Mouse (Mus musculus) stomach, embryonic 16.5 days (tissue): ENCODE measurements around the gene Zfp853. TPM values are rescaled to one million over a fixed set of nuclear protein-coding genes. Genes with fewer than 3 reads are reported as not detected.

Experiments
- ATAC-seq: fragments of 200-750 bp; cut with Nextera tagmentation; 2 replicates; pipeline ENCODE4 v1.8.0; 2017; ENCODE audit warnings: moderate number of reproducible peaks, moderate TSS enrichment; ENCODE audit not compliant: insufficient read depth, low FRiP score
- H3K27ac ChIP-seq: fragments of 300-500 bp; sonication (generic); 2 replicates; pipeline ENCODE4 v1.5.1; 2014; ENCODE audit warnings: low read length
- H3K27me3 ChIP-seq: fragments of 300-500 bp; sonication (generic); 2 replicates; pipeline ENCODE4 v1.6.1; 2014; ENCODE audit warnings: low read length, control low read depth, mixed read lengths; ENCODE audit not compliant: control insufficient read depth, insufficient read depth
- H3K36me3 ChIP-seq: fragments of 300-500 bp; sonication (generic); 2 replicates; pipeline ENCODE4 v1.6.1; 2014; ENCODE audit warnings: low read length; ENCODE audit not compliant: control insufficient read depth, insufficient read depth
- H3K4me1 ChIP-seq: fragments of 300-500 bp; sonication (generic); 2 replicates; pipeline ENCODE4 v1.6.1; 2014; ENCODE audit warnings: low read length, control low read depth, mixed read lengths; ENCODE audit not compliant: control insufficient read depth, insufficient read depth
- H3K4me2 ChIP-seq: fragments of 300-500 bp; sonication (generic); 2 replicates; pipeline ENCODE4 v1.6.1; 2014; ENCODE audit warnings: low read depth, low read length, mixed read lengths
- H3K4me3 ChIP-seq: fragments of 300-500 bp; sonication (generic); replicated peaks from 2 replicates; pipeline ENCODE4 v1.5.1; 2014; ENCODE audit warnings: mild to moderate bottlenecking, low read length
- H3K9ac ChIP-seq: fragments of 300-500 bp; sonication (generic); 2 replicates; pipeline ENCODE4 v1.6.1; 2014; ENCODE audit warnings: low read length
- H3K9me3 ChIP-seq: fragments of 300-500 bp; sonication (generic); replicated peaks from 2 replicates; pipeline ENCODE4 v1.6.1; 2016; ENCODE audit warnings: low read length, control low read depth; ENCODE audit not compliant: control insufficient read depth
- WGBS: fragments of 180-500 bp; shearing (Covaris S2); extraction: QIAGEN DNeasy Blood & Tissue Kit; methylation state at CpG from one replicate; pipeline ENCODE4 v1.1.7; 2014; 5-methylcytosine and 5-hydroxymethylcytosine counted together
- polyA plus RNA-seq: library from polyadenylated mRNA; unstranded; fragments of >200 nt; fragmentation: Nextera tagmentation; extraction: Ambion mirVana; gene quantifications from 2 replicates; pipeline ENCODE4 v1.2.1, GENCODE M21; 2015

The Zfp853 gene
- polyA plus RNA-seq, 1 experiment from 2014 or later, result 0.10 TPM

- H3K27me3 ChIP-seq, result no peaks in the 10 kb centered on the region
- peaks cover 4% of the 10 kb centered on the region; the same call in 1 of the 2 replicates for H3K36me3 ChIP-seq
- no peak overlapping the region for H3K4me2 ChIP-seq
- no peak overlapping the region for H3K4me3 ChIP-seq
- 87% methylated on average over 5 of the region's 5 CpGs for WGBS
- H3K9ac ChIP-seq, result no peak overlapping the region
- H3K27ac ChIP-seq, result no peak overlapping the region
- ATAC-seq, result no peak
- H3K4me1 ChIP-seq, result peaks cover 16% of the 10 kb centered on the region
- H3K9me3 ChIP-seq, result no peaks in the 10 kb centered on the region
Measured at GRCm38 (mm10) chr5:143316605-143317287, 23.3 kb upstream of the Zfp853 start.

GRCm38 (mm10) chr5:143315514-143315888 lies 22.1 kb upstream of the Zfp853 start:
- no peak overlapping the region for H3K27ac ChIP-seq

GRCm38 (mm10) chr5:143314730-143315513 lies 21.5 kb upstream of the Zfp853 start, which contains the start of gene E130309D02Rik:
Gene E130309D02Rik, minus strand, starts transcription at chr5:143315360.
- Histone ChIP-seq H3K4me2 (peak within 1 kb of the TSS; percentile 85), H3K27ac (peak within 1 kb of the TSS; percentile 87), H3K4me3 (peak within 1 kb of the TSS; percentile 77), H3K27me3 (no peaks in the 10 kb centered on the region), H3K36me3 (peaks cover 14% of the 10 kb centered on the region; the same call in 1 of the 2 replicates), H3K4me1 (peaks cover 16% of the 10 kb centered on the region), H3K9ac (peak within 1 kb of the TSS; percentile 97), H3K9me3 (no peaks in the 10 kb centered on the region)
- ATAC-seq, result peak; percentile 89
- under 1% methylated on average over 90 of the region's 101 CpGs for WGBS

More at GRCm38 (mm10) chr5:143315514-143315888, 22.1 kb upstream of the Zfp853 start:
- 0 out of 2 replicates have a peak, but pooled peaks have one; percentile 4 for ATAC-seq
- peak overlapping the region; percentile 57 for H3K4me2 ChIP-seq
- peaks cover 16% of the 10 kb centered on the region for H3K4me1 ChIP-seq
- H3K27me3 ChIP-seq, result no peaks in the 10 kb centered on the region
- H3K9ac ChIP-seq, result peak overlapping the region; percentile 97
- H3K9me3 ChIP-seq, result no peaks in the 10 kb centered on the region
- peaks cover 12% of the 10 kb centered on the region; the same call in 1 of the 2 replicates for H3K36me3 ChIP-seq
- WGBS, result 12% methylated on average over 8 of the region's 8 CpGs
- peak overlapping the region; percentile 77 for H3K4me3 ChIP-seq

GRCm38 (mm10) chr5:143314183-143314729 lies 20.8 kb upstream of the Zfp853 start:
- Histone ChIP-seq H3K27me3 (no peaks in the 10 kb centered on the region), H3K27ac (peak overlapping the region; percentile 87), H3K4me2 (peak overlapping the region; percentile 85), H3K36me3 (peaks cover 20% of the 10 kb centered on the region), H3K4me3 (peak overlapping the region; percentile 77), H3K9me3 (no peaks in the 10 kb centered on the region), H3K4me1 (peaks cover 16% of the 10 kb centered on the region), H3K9ac (peak overlapping the region; percentile 97)
- 4% methylated on average over 16 of the region's 16 CpGs for WGBS
- no peak for ATAC-seq

- ATAC-seq, result no peak
- no peak overlapping the region for H3K4me3 ChIP-seq
- no peaks in the 10 kb centered on the region for H3K9me3 ChIP-seq
- H3K36me3 ChIP-seq, result peaks cover 32% of the 10 kb centered on the region
- 57% methylated on average over 8 of the region's 8 CpGs for WGBS
- peaks cover 16% of the 10 kb centered on the region for H3K4me1 ChIP-seq
- H3K9ac ChIP-seq, result no peak overlapping the region
- H3K4me2 ChIP-seq, result no peak overlapping the region
- H3K27me3 ChIP-seq, result no peaks in the 10 kb centered on the region
- H3K27ac ChIP-seq, result no peak overlapping the region
Measured at GRCm38 (mm10) chr5:143311886-143312285, 18.5 kb upstream of the Zfp853 start.

- no peak overlapping the region for H3K4me3 ChIP-seq
- WGBS, result 94% methylated on average over 7 of the region's 7 CpGs
- no peak overlapping the region for H3K27ac ChIP-seq
- H3K27me3 ChIP-seq, result no peaks in the 10 kb centered on the region
- peaks cover 44% of the 10 kb centered on the region for H3K36me3 ChIP-seq
- H3K9me3 ChIP-seq, result no peaks in the 10 kb centered on the region
- no peak overlapping the region for H3K4me2 ChIP-seq
- no peak overlapping the region for H3K9ac ChIP-seq
- no peak for ATAC-seq
- peaks cover 13% of the 10 kb centered on the region for H3K4me1 ChIP-seq
Measured at GRCm38 (mm10) chr5:143309916-143310315, 16.5 kb upstream of the Zfp853 start.

GRCm38 (mm10) chr5:143308825-143309224 lies 15.4 kb upstream of the Zfp853 start:
- Histone ChIP-seq H3K4me3 (no peak overlapping the region), H3K9me3 (no peaks in the 10 kb centered on the region), H3K27me3 (no peaks in the 10 kb centered on the region), H3K27ac (no peak overlapping the region), H3K36me3 (peaks cover 44% of the 10 kb centered on the region), H3K4me1 (peaks cover 8% of the 10 kb centered on the region), H3K9ac (no peak overlapping the region), H3K4me2 (no peak overlapping the region)
- 85% methylated on average over 5 of the region's 5 CpGs for WGBS
- ATAC-seq, result no peak

GRCm38 (mm10) chr5:143304251-143304650 lies 10.8 kb upstream of the Zfp853 start:
- no peak for ATAC-seq

GRCm38 (mm10) chr5:143301296-143301695 lies 7.9 kb upstream of the Zfp853 start:
- no peaks in the 10 kb centered on the region for H3K9me3 ChIP-seq
- no peak overlapping the region for H3K4me3 ChIP-seq
- no peaks in the 10 kb centered on the region for H3K4me1 ChIP-seq
- ATAC-seq, result no peak
- peaks cover 32% of the 10 kb centered on the region for H3K36me3 ChIP-seq
- WGBS, result 82% methylated on average over 8 of the region's 8 CpGs
- no peaks in the 10 kb centered on the region for H3K27me3 ChIP-seq
- no peak overlapping the region for H3K9ac ChIP-seq
- no peak overlapping the region for H3K4me2 ChIP-seq
- no peak overlapping the region for H3K27ac ChIP-seq

More at GRCm38 (mm10) chr5:143304251-143304650, 10.8 kb upstream of the Zfp853 start:
- 90% methylated on average over 7 of the region's 7 CpGs for WGBS
- Histone ChIP-seq H3K4me3 (no peak overlapping the region), H3K36me3 (peaks cover 49% of the 10 kb centered on the region), H3K9ac (no peak overlapping the region), H3K4me2 (no peak overlapping the region), H3K4me1 (no peaks in the 10 kb centered on the region), H3K9me3 (no peaks in the 10 kb centered on the region), H3K27me3 (no peaks in the 10 kb centered on the region), H3K27ac (no peak overlapping the region)
